Mouse (Mus musculus): ENCODE data around the gene Cdc7. TPM values are rescaled to one million over a fixed set of nuclear protein-coding genes. Genes with fewer than 3 reads are reported as not detected.

Cdc7 gene
- total and polyA plus RNA-seq, 3 experiments = 25.4 to 42.6 (median 27.8) TPM

GRCm38 (mm10) chr5:106994716-106995115 is 30.6 kb downstream of the Cdc7 start:
- dilution Hi-C loops (cut with MboI; ENCODE audit: extremely low pct_ligation_motif_present, extremely low pct_unique_long_range_greater_than_20kb, low sequenced_read_pairs) = no loop called here
- H3K36me3 ChIP-seq (replicated peaks in 1 of 2; ENCODE audit: control insufficient read depth in 1 of 2, insufficient read depth in 1 of 2, low read length in 1 of 2) = no peaks in the 10 kb centered on the region
- in situ Hi-C loops (cut with MboI; ENCODE audit: low pct_ligation_motif_present, low pct_unique_long_range_greater_than_20kb, low sequenced_read_pairs) = loop anchor here (10.0 to 25.0 kb wide), 2 partner anchors 290 to 518 kb away; partner anchors contain the start of genes Gm42669 and Tgfbr3
- H3K9ac ChIP-seq (ENCODE audit: insufficient read depth, low read depth) = no peak overlapping the region
- no peaks in the 10 kb centered on the region for H3K79me2 ChIP-seq (replicated peaks; ENCODE audit: control insufficient read depth, extremely low read depth, insufficient read depth, poor library complexity, severe bottlenecking)
- H3K4me3 ChIP-seq (replicated peaks in 1 of 3; ENCODE audit: low read depth in 2 of 3, low read length in 2 of 3, poor library complexity in 1 of 3) = no peak overlapping the region
- DNase-seq (ENCODE audit: extremely low read depth) = no peak
- H3K27ac ChIP-seq (ENCODE audit: insufficient read depth, low read depth) = no peak overlapping the region
- H3K9me3 ChIP-seq (replicated peaks; ENCODE audit: low read length) = no peaks in the 10 kb centered on the region
- no peak overlapping the region for H3K4me2 ChIP-seq (ENCODE audit: insufficient read depth, low read depth, poor library complexity, severe bottlenecking)
- H3K4me1 ChIP-seq (ENCODE audit: control insufficient read depth in 1 of 2, insufficient read depth in 2 of 2) = peaks cover 0 to 14% of the 10 kb centered on the region in 2 experiments; a peak in 2 of 4 replicates
- H3K27me3 ChIP-seq (replicated peaks) = no peaks in the 10 kb centered on the region
- TF ChIP-seq ZMIZ1 (IDR thresholded peaks at IDR 0.05; ENCODE audit: low read depth, low read length) (no peak), ZNF384 (IDR thresholded peaks at IDR 0.05; ENCODE audit: low read depth, low read length) (no peak), MAFK (IDR thresholded peaks at IDR 0.05; ENCODE audit: insufficient replicate concordance, low read length) (no peak), TBP (conservative IDR thresholded peaks at IDR 0.05; ENCODE audit: low read depth, low read length) (no peak), MEF2A (IDR thresholded peaks at IDR 0.05; ENCODE audit: borderline replicate concordance, low read depth, low read length) (no peak), USF2 (conservative IDR thresholded peaks at IDR 0.05; ENCODE audit: low read depth, low read length) (no peak), UBTF (IDR thresholded peaks at IDR 0.05; ENCODE audit: low read depth, low read length) (no peak), JUN (IDR thresholded peaks at IDR 0.05; ENCODE audit: insufficient read depth, low read depth, low read length) (no peak), KAT2A (IDR thresholded peaks at IDR 0.05; ENCODE audit: insufficient replicate concordance, low read length) (no peak), GABPA (IDR thresholded peaks at IDR 0.05; ENCODE audit: insufficient replicate concordance, low read depth, low read length) (no peak), RCOR1 (conservative IDR thresholded peaks at IDR 0.05; ENCODE audit: low read depth, low read length) (no peak), IRF4 (IDR thresholded peaks at IDR 0.05; ENCODE audit: low read depth, low read length) (no peak), HCFC1 (IDR thresholded peaks at IDR 0.05; ENCODE audit: low read depth, low read length) (no peak), CHD2 (IDR thresholded peaks at IDR 0.05; ENCODE audit: low read length) (no peak), ELF1 (IDR thresholded peaks at IDR 0.05; ENCODE audit: low read depth, low read length) (no peak), BHLHE40 (IDR thresholded peaks at IDR 0.05; ENCODE audit: low read depth, low read length) (no peak)

- Histone ChIP-seq H3K4me1 (ENCODE audit: control insufficient read depth in 1 of 2, insufficient read depth in 2 of 2) (peaks cover 0 to 15% of the 10 kb centered on the region in 2 experiments; a peak in 2 of 4 replicates), H3K4me3 (replicated peaks in 1 of 3; ENCODE audit: low read depth in 2 of 3, low read length in 2 of 3, poor library complexity in 1 of 3) (no peak overlapping the region), H3K4me2 (ENCODE audit: insufficient read depth, low read depth, poor library complexity, severe bottlenecking) (no peak overlapping the region), H3K79me2 (replicated peaks; ENCODE audit: control insufficient read depth, extremely low read depth, insufficient read depth, poor library complexity, severe bottlenecking) (no peaks in the 10 kb centered on the region), H3K36me3 (replicated peaks in 1 of 2; ENCODE audit: control insufficient read depth in 1 of 2, insufficient read depth in 1 of 2, low read length in 1 of 2) (no peaks in the 10 kb centered on the region), H3K27me3 (replicated peaks) (no peaks in the 10 kb centered on the region), H3K9me3 (replicated peaks; ENCODE audit: low read length) (no peaks in the 10 kb centered on the region), H3K27ac (ENCODE audit: insufficient read depth, low read depth) (no peak overlapping the region), H3K9ac (ENCODE audit: insufficient read depth, low read depth) (no peak overlapping the region)
- TF ChIP-seq SIN3A (IDR thresholded peaks at IDR 0.05; ENCODE audit: low read length) = no peak
- no peak for TF ChIP-seq ZKSCAN1 (IDR thresholded peaks at IDR 0.05; ENCODE audit: borderline replicate concordance, low read depth, low read length)
- TF ChIP-seq ZC3H11A (IDR thresholded peaks at IDR 0.05; ENCODE audit: low read depth, low read length) = peak; percentile 61
- TF ChIP-seq MYC (IDR thresholded peaks at IDR 0.05; ENCODE audit: low read depth, low read length) = no peak
- no peak for TF ChIP-seq ZMIZ1 (IDR thresholded peaks at IDR 0.05; ENCODE audit: low read depth, low read length)
- no peak for TF ChIP-seq MEF2A (IDR thresholded peaks at IDR 0.05; ENCODE audit: borderline replicate concordance, low read depth, low read length)
- no peak for TF ChIP-seq CHD1 (IDR thresholded peaks at IDR 0.05; ENCODE audit: low read depth, low read length)
- TF ChIP-seq RAD21 (IDR thresholded peaks at IDR 0.05; ENCODE audit: low read depth, low read length) = peak; percentile 81
- no peak for TF ChIP-seq UBTF (IDR thresholded peaks at IDR 0.05; ENCODE audit: low read depth, low read length)
- TF ChIP-seq SMC3 (IDR thresholded peaks at IDR 0.05; ENCODE audit: low read depth, low read length) = peak; percentile 84
- no peak for TF ChIP-seq MXI1 (IDR thresholded peaks at IDR 0.05; ENCODE audit: low read depth, low read length)
- TF ChIP-seq POLR2AphosphoS2 (IDR thresholded peaks at IDR 0.05; ENCODE audit: low read depth, low read length) = no peak
- TF ChIP-seq USF2 (conservative IDR thresholded peaks at IDR 0.05; ENCODE audit: low read depth, low read length) = no peak
- TF ChIP-seq NRF1 (IDR thresholded peaks at IDR 0.05; ENCODE audit: low read depth, low read length) = no peak
- 0 out of 2 replicates have a peak, but pooled peaks have one; percentile 11 for TF ChIP-seq IRF4 (IDR thresholded peaks at IDR 0.05; ENCODE audit: low read depth, low read length)
- no peak for TF ChIP-seq PAX5 (IDR thresholded peaks at IDR 0.05; ENCODE audit: low read length)
- TF ChIP-seq USF1 (IDR thresholded peaks at IDR 0.05; ENCODE audit: low read depth, low read length) = no peak
- TF ChIP-seq CTCF (conservative IDR thresholded peaks at IDR 0.05 in 1 of 2, IDR thresholded peaks at IDR 0.05 in 1 of 2; ENCODE audit: low read depth in 2 of 2, low read length in 2 of 2) = peak in 1 of 2 experiments; percentile 78; a peak in 2 of 4 replicates
- DNase-seq (ENCODE audit: extremely low read depth) = peak; percentile 48
- dilution Hi-C loops (cut with MboI; ENCODE audit: extremely low pct_ligation_motif_present, extremely low pct_unique_long_range_greater_than_20kb, low sequenced_read_pairs) (no loop called here), in situ Hi-C loops (cut with MboI; ENCODE audit: low pct_ligation_motif_present, low pct_unique_long_range_greater_than_20kb, low sequenced_read_pairs) (loop anchor here (10.0 to 25.0 kb wide), 2 partner anchors 289 to 516 kb away; partner anchors contain the start of genes Gm42669 and Tgfbr3)
Measured at GRCm38 (mm10) chr5:106995886-106996538, 31.9 kb downstream of the Cdc7 start.
